Mouse (Mus musculus): ENCODE data around the gene Ndufa6. TPM values are rescaled to one million over a fixed set of nuclear protein-coding genes. Genes with fewer than 3 reads are reported as not detected.

Gene Ndufa6
- polyA plus RNA-seq, 1 experiment from 2014 or later, result 830 TPM

- H3K4me3 ChIP-seq (ENCODE audit: low read depth, low read length), result no peak overlapping the region
- no peaks in the 10 kb centered on the region for H3K27me3 ChIP-seq (replicated peaks; ENCODE audit: control insufficient read depth, insufficient read depth, low read length)
- H3K27ac ChIP-seq (ENCODE audit: low read depth, low read length), result peak overlapping the region; percentile 72
- peaks cover 35% of the 10 kb centered on the region for H3K36me3 ChIP-seq (ENCODE audit: control insufficient read depth, insufficient read depth)
- no peak for TF ChIP-seq CTCF (IDR thresholded peaks at IDR 0.05; ENCODE audit: low read depth)
- peak overlapping the region; percentile 10; the same call in 1 of the 2 replicates for H3K4me2 ChIP-seq (replicated peaks; ENCODE audit: low read depth)
- ATAC-seq, result no peak
- no peak overlapping the region; the same call in 1 of the 2 replicates for H3K9ac ChIP-seq (ENCODE audit: low read depth, low read length)
- H3K9me3 ChIP-seq (ENCODE audit: control insufficient read depth), result no peaks in the 10 kb centered on the region
- 69% methylated on average over 8 of the region's 8 CpGs for WGBS
- peaks cover 24% of the 10 kb centered on the region; the same call in 1 of the 2 replicates for H3K4me1 ChIP-seq (replicated peaks; ENCODE audit: control insufficient read depth, insufficient read depth, low read length)
These were observed 5.7 kb downstream of the Ndufa6 start for GRCm38 (mm10) chr15:82348258-82348998.

DNA sequence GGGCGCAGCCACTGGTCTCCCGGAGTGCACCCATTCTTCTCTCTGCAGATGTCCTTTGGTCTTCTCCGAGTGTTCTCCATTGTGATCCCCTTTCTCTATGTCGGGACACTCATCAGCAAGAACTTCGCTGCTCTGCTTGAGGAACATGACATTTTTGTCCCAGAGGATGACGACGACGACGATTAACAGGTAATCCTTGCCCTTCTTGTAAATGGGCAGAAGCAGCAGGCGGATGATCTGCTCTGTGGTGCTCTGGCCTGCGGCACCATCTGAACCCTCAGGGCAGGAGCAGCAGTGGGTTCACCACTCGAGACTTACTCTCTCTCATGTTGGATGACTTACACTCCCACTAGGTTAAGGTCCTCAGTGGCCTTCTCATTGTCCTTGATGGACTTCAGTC lies 6.3 kb downstream of the Ndufa6 start:
- no peaks in the 10 kb centered on the region for H3K9me3 ChIP-seq (ENCODE audit: control insufficient read depth)
- TF ChIP-seq CTCF (IDR thresholded peaks at IDR 0.05; ENCODE audit: low read depth), result no peak

GRCm38 (mm10) chr15:82347303-82347676 lies 6.8 kb downstream of the Ndufa6 start:
- 61% methylated on average over 4 of the region's 4 CpGs for WGBS
- H3K36me3 ChIP-seq (ENCODE audit: control insufficient read depth, insufficient read depth), result peaks cover 35% of the 10 kb centered on the region

More for the DNA sequence above, 6.3 kb downstream of the Ndufa6 start:
- H3K27me3 ChIP-seq (replicated peaks; ENCODE audit: control insufficient read depth, insufficient read depth, low read length), result no peaks in the 10 kb centered on the region
- H3K4me2 ChIP-seq (replicated peaks; ENCODE audit: low read depth), result peak overlapping the region; percentile 10; the same call in 1 of the 2 replicates
- WGBS, result 91% methylated on average over 12 of the region's 12 CpGs
- H3K4me1 ChIP-seq (replicated peaks; ENCODE audit: control insufficient read depth, insufficient read depth, low read length), result peaks cover 24% of the 10 kb centered on the region; the same call in 1 of the 2 replicates
- no peak for ATAC-seq
- peak overlapping the region; percentile 72; the same call in 1 of the 2 replicates for H3K27ac ChIP-seq (ENCODE audit: low read depth, low read length)
- no peak overlapping the region for H3K9ac ChIP-seq (ENCODE audit: low read depth, low read length)
- H3K36me3 ChIP-seq (ENCODE audit: control insufficient read depth, insufficient read depth), result peaks cover 35% of the 10 kb centered on the region
- no peak overlapping the region for H3K4me3 ChIP-seq (ENCODE audit: low read depth, low read length)

GRCm38 (mm10) chr15:82346580-82347302 lies 7.4 kb downstream of the Ndufa6 start:
- Histone ChIP-seq H3K4me2 (replicated peaks; ENCODE audit: low read depth) (peak overlapping the region; percentile 67), H3K27ac (ENCODE audit: low read depth, low read length) (peak overlapping the region; percentile 87), H3K36me3 (ENCODE audit: control insufficient read depth, insufficient read depth) (peaks cover 35% of the 10 kb centered on the region), H3K9me3 (ENCODE audit: control insufficient read depth) (no peaks in the 10 kb centered on the region), H3K27me3 (replicated peaks; ENCODE audit: control insufficient read depth, insufficient read depth, low read length) (no peaks in the 10 kb centered on the region), H3K9ac (ENCODE audit: low read depth, low read length) (peak overlapping the region; percentile 57; the same call in 1 of the 2 replicates), H3K4me3 (ENCODE audit: low read depth, low read length) (peak overlapping the region; percentile 60), H3K4me1 (replicated peaks; ENCODE audit: control insufficient read depth, insufficient read depth, low read length) (peaks cover 29% of the 10 kb centered on the region)
- ATAC-seq, result no peak
- 27% methylated on average over 14 of the region's 14 CpGs for WGBS
- TF ChIP-seq CTCF (IDR thresholded peaks at IDR 0.05; ENCODE audit: low read depth), result peak; percentile 48

More at GRCm38 (mm10) chr15:82347303-82347676, 6.8 kb downstream of the Ndufa6 start:
- H3K27ac ChIP-seq (ENCODE audit: low read depth, low read length), result peak overlapping the region; percentile 87
- peaks cover 26% of the 10 kb centered on the region for H3K4me1 ChIP-seq (replicated peaks; ENCODE audit: control insufficient read depth, insufficient read depth, low read length)
- H3K4me3 ChIP-seq (ENCODE audit: low read depth, low read length), result peak overlapping the region; percentile 60
- no peaks in the 10 kb centered on the region for H3K27me3 ChIP-seq (replicated peaks; ENCODE audit: control insufficient read depth, insufficient read depth, low read length)
- no peak for TF ChIP-seq CTCF (IDR thresholded peaks at IDR 0.05; ENCODE audit: low read depth)
- peak overlapping the region; percentile 67 for H3K4me2 ChIP-seq (replicated peaks; ENCODE audit: low read depth)
- no peaks in the 10 kb centered on the region for H3K9me3 ChIP-seq (ENCODE audit: control insufficient read depth)
- H3K9ac ChIP-seq (ENCODE audit: low read depth, low read length), result peak overlapping the region; percentile 57; the same call in 1 of the 2 replicates
- ATAC-seq, result no peak

GRCm38 (mm10) chr15:82345820-82346470 lies 8.2 kb downstream of the Ndufa6 start:
- under 1% methylated on average over 51 of the region's 51 CpGs for WGBS
- Histone ChIP-seq H3K4me3 (ENCODE audit: low read depth, low read length) (peak overlapping the region; percentile 60), H3K4me1 (replicated peaks; ENCODE audit: control insufficient read depth, insufficient read depth, low read length) (peaks cover 30% of the 10 kb centered on the region)

GRCm38 (mm10) chr15:82344971-82345370 lies 9.2 kb downstream of the Ndufa6 start:
- Histone ChIP-seq H3K9ac (ENCODE audit: low read depth, low read length) (no peak overlapping the region), H3K27me3 (replicated peaks; ENCODE audit: control insufficient read depth, insufficient read depth, low read length) (no peaks in the 10 kb centered on the region)
- TF ChIP-seq CTCF (IDR thresholded peaks at IDR 0.05; ENCODE audit: low read depth), result no peak

More at GRCm38 (mm10) chr15:82345820-82346470, 8.2 kb downstream of the Ndufa6 start:
- H3K9ac ChIP-seq (ENCODE audit: low read depth, low read length), result peak overlapping the region; percentile 57
- peak overlapping the region; percentile 87 for H3K27ac ChIP-seq (ENCODE audit: low read depth, low read length)
- peak; percentile 96 for ATAC-seq
- H3K27me3 ChIP-seq (replicated peaks; ENCODE audit: control insufficient read depth, insufficient read depth, low read length), result no peaks in the 10 kb centered on the region
- no peaks in the 10 kb centered on the region for H3K9me3 ChIP-seq (ENCODE audit: control insufficient read depth)
- H3K36me3 ChIP-seq (ENCODE audit: control insufficient read depth, insufficient read depth), result peaks cover 33% of the 10 kb centered on the region
- TF ChIP-seq CTCF (IDR thresholded peaks at IDR 0.05; ENCODE audit: low read depth), result no peak; the same call in 1 of the 2 replicates
- H3K4me2 ChIP-seq (replicated peaks; ENCODE audit: low read depth), result peak overlapping the region; percentile 67

More at GRCm38 (mm10) chr15:82344971-82345370, 9.2 kb downstream of the Ndufa6 start:
- WGBS, result 81% methylated on average over 6 of the region's 6 CpGs
- no peak for ATAC-seq
- Histone ChIP-seq H3K4me3 (ENCODE audit: low read depth, low read length) (no peak overlapping the region), H3K4me2 (replicated peaks; ENCODE audit: low read depth) (no peak overlapping the region), H3K36me3 (ENCODE audit: control insufficient read depth, insufficient read depth) (peaks cover 24% of the 10 kb centered on the region), H3K4me1 (replicated peaks; ENCODE audit: control insufficient read depth, insufficient read depth, low read length) (peaks cover 25% of the 10 kb centered on the region), H3K9me3 (ENCODE audit: control insufficient read depth) (no peaks in the 10 kb centered on the region), H3K27ac (ENCODE audit: low read depth, low read length) (no peak overlapping the region)

Data from intestine, postnatal 0 days (tissue).